Mouse (Mus musculus) CH12.LX (cell line): ENCODE results near the gene Golgb1. TPM values are rescaled to one million over a fixed set of nuclear protein-coding genes. Genes with fewer than 3 reads are reported as not detected.

Source experiments
- DNase-seq: peaks from one replicate; pipeline ENCODE4 v3.0.0-alpha.2; 2013; ENCODE audit errors: extremely low read depth
- H3K27ac ChIP-seq: 2 replicates; pipeline ENCODE4 v1.5.1; 2012; ENCODE audit warnings: low read depth, mild to moderate bottlenecking, control low read depth, moderate library complexity; ENCODE audit not compliant: insufficient read depth
- H3K27me3 ChIP-seq: replicated peaks from 2 replicates; pipeline ENCODE3; 2012; ENCODE audit warnings: inconsistent platforms
- H3K36me3 ChIP-seq, 2 experiments: replicated peaks in 1 of 2; 2 replicates each; pipeline versions ENCODE3 to v1.6.1; 2012; ENCODE audit warnings: inconsistent platforms in 1 of 2, low read length in 1 of 2, mild to moderate bottlenecking in 1 of 2, mixed read lengths in 1 of 2, moderate library complexity in 1 of 2; ENCODE audit not compliant: control insufficient read depth in 1 of 2, insufficient read depth in 1 of 2
- H3K4me1 ChIP-seq, 2 experiments: 2 replicates each; pipeline ENCODE4 v1.6.1; 2012; ENCODE audit warnings: inconsistent platforms in 1 of 2, moderate library complexity in 1 of 2; ENCODE audit not compliant: insufficient read depth in 2 of 2, control insufficient read depth in 1 of 2
- H3K4me2 ChIP-seq: 2 replicates; pipeline ENCODE4 v1.6.1; 2012; ENCODE audit warnings: low read depth, mild to moderate bottlenecking, control low read depth; ENCODE audit not compliant: poor library complexity, insufficient read depth, severe bottlenecking
- H3K4me3 ChIP-seq, 3 experiments: fragments of 150-350 bp in 1 of 3; sonication (generic) in 1 of 3; replicated peaks in 1 of 3; 2 replicates each; pipeline versions ENCODE3 to v1.5.1; 2011 to 2012; ENCODE audit warnings: low read depth in 2 of 3, low read length in 2 of 3, mild to moderate bottlenecking in 2 of 3, moderate library complexity in 2 of 3, control low read depth in 1 of 3, improper control_type of control experiment in 1 of 3, inconsistent platforms in 1 of 3, mixed read lengths in 1 of 3; ENCODE audit not compliant: poor library complexity in 1 of 3
- H3K79me2 ChIP-seq: replicated peaks from 2 replicates; pipeline ENCODE4 v1.6.1; 2012; ENCODE audit warnings: mild to moderate bottlenecking, moderate library complexity; ENCODE audit not compliant: control insufficient read depth, poor library complexity, insufficient read depth, severe bottlenecking; ENCODE audit errors: extremely low read depth
- H3K9ac ChIP-seq: 2 replicates; pipeline ENCODE4 v1.6.1; 2012; ENCODE audit warnings: low read depth, mild to moderate bottlenecking, control low read depth, moderate library complexity; ENCODE audit not compliant: insufficient read depth
- H3K9me3 ChIP-seq: replicated peaks from 2 replicates; pipeline ENCODE3; 2012; ENCODE audit warnings: low read length, inconsistent platforms, mixed read lengths
- BHLHE40 ChIP-seq: IDR thresholded peaks from 2 replicates; pipeline ENCODE4 v1.6.1; 2011; ENCODE audit warnings: mild to moderate bottlenecking, low read depth, low read length, improper control_type of control experiment
- CHD1 ChIP-seq: IDR thresholded peaks from 2 replicates; pipeline ENCODE4 v1.6.1; 2012; ENCODE audit warnings: low read depth, low read length, improper control_type of control experiment, inconsistent platforms
- CHD2 ChIP-seq: IDR thresholded peaks from 2 replicates; pipeline ENCODE4 v1.6.1; 2011; ENCODE audit warnings: low read length, improper control_type of control experiment
- CTCF ChIP-seq, 2 experiments: IDR thresholded peaks in 1 of 2; conservative IDR thresholded peaks in 1 of 2; 2 replicates each; pipeline ENCODE4 v1.5.1; 2011 to 2012; ENCODE audit warnings: low read depth in 2 of 2, low read length in 2 of 2, improper control_type of control experiment in 1 of 2, inconsistent platforms in 1 of 2, mild to moderate bottlenecking in 1 of 2, moderate library complexity in 1 of 2
- ELF1 ChIP-seq: IDR thresholded peaks from 2 replicates; pipeline ENCODE4 v1.6.1; 2014; ENCODE audit warnings: low read depth, mild to moderate bottlenecking, inconsistent platforms, low read length, improper control_type of control experiment
- EP300 ChIP-seq: IDR thresholded peaks from 2 replicates; pipeline ENCODE4 v1.6.1; 2011; ENCODE audit warnings: low read length, improper control_type of control experiment
- ETS1 ChIP-seq: conservative IDR thresholded peaks from 2 replicates; pipeline ENCODE4 v1.6.1; 2012; ENCODE audit warnings: low read depth, mild to moderate bottlenecking, inconsistent platforms, low read length, improper control_type of control experiment, moderate library complexity
- HCFC1 ChIP-seq: IDR thresholded peaks from 2 replicates; pipeline ENCODE4 v1.6.1; 2012; ENCODE audit warnings: low read depth, mild to moderate bottlenecking, inconsistent platforms, low read length, improper control_type of control experiment
- IRF4 ChIP-seq: IDR thresholded peaks from 2 replicates; pipeline ENCODE4 v1.6.1; 2014; ENCODE audit warnings: low read depth, mild to moderate bottlenecking, inconsistent platforms, low read length, improper control_type of control experiment
- KAT2A ChIP-seq: IDR thresholded peaks from 2 replicates; pipeline ENCODE4 v1.6.1; 2012; ENCODE audit warnings: low read length, improper control_type of control experiment, inconsistent platforms; ENCODE audit not compliant: insufficient replicate concordance
- MAFK ChIP-seq: IDR thresholded peaks from 2 replicates; pipeline ENCODE4 v1.6.1; 2011; ENCODE audit warnings: low read length, improper control_type of control experiment; ENCODE audit not compliant: insufficient replicate concordance
- MAX ChIP-seq: IDR thresholded peaks from 2 replicates; pipeline ENCODE4 v1.6.1; 2011; ENCODE audit warnings: low read length, improper control_type of control experiment
- MAZ ChIP-seq: IDR thresholded peaks from 2 replicates; pipeline ENCODE4 v1.6.1; 2012; ENCODE audit warnings: low read depth, mild to moderate bottlenecking, inconsistent platforms, low read length, improper control_type of control experiment, moderate library complexity
- MEF2A ChIP-seq: IDR thresholded peaks from 2 replicates; pipeline ENCODE4 v1.6.1; 2014; ENCODE audit warnings: low read depth, mild to moderate bottlenecking, inconsistent platforms, low read length, improper control_type of control experiment, borderline replicate concordance
- MXI1 ChIP-seq: IDR thresholded peaks from 2 replicates; pipeline ENCODE4 v1.6.1; 2011; ENCODE audit warnings: mild to moderate bottlenecking, low read depth, low read length, improper control_type of control experiment
- MYC ChIP-seq: IDR thresholded peaks from 2 replicates; pipeline ENCODE4 v1.6.1; 2011; ENCODE audit warnings: low read depth, mild to moderate bottlenecking, improper control_type of control experiment, low read length
- PAX5 ChIP-seq: IDR thresholded peaks from 2 replicates; pipeline ENCODE4 v1.6.1; 2012; ENCODE audit warnings: low read length, inconsistent platforms, mixed read lengths
- POLR2AphosphoS2 ChIP-seq: IDR thresholded peaks from 2 replicates; pipeline ENCODE4 v1.6.1; 2011; ENCODE audit warnings: low read depth, low read length, improper control_type of control experiment
- RCOR1 ChIP-seq: conservative IDR thresholded peaks from 2 replicates; pipeline ENCODE4 v1.6.1; 2012; ENCODE audit warnings: low read depth, mild to moderate bottlenecking, inconsistent platforms, low read length, improper control_type of control experiment
- SIN3A ChIP-seq: IDR thresholded peaks from 2 replicates; pipeline ENCODE4 v1.6.1; 2012; ENCODE audit warnings: low read length, improper control_type of control experiment, inconsistent platforms
- SMC3 ChIP-seq: IDR thresholded peaks from 2 replicates; pipeline ENCODE4 v1.6.1; 2011; ENCODE audit warnings: low read depth, low read length, improper control_type of control experiment
- TBP ChIP-seq: conservative IDR thresholded peaks from 2 replicates; pipeline ENCODE4 v1.6.1; 2011; ENCODE audit warnings: low read depth, low read length, improper control_type of control experiment
- TCF12 ChIP-seq: IDR thresholded peaks from 2 replicates; pipeline ENCODE4 v1.6.1; 2014; ENCODE audit warnings: low read depth, mild to moderate bottlenecking, inconsistent platforms, low read length, improper control_type of control experiment
- USF1 ChIP-seq: IDR thresholded peaks from 2 replicates; pipeline ENCODE4 v1.6.1; 2014; ENCODE audit warnings: low read depth, mild to moderate bottlenecking, inconsistent platforms, low read length, improper control_type of control experiment
- ZC3H11A ChIP-seq: IDR thresholded peaks from 2 replicates; pipeline ENCODE4 v1.6.1; 2012; ENCODE audit warnings: low read depth, mild to moderate bottlenecking, inconsistent platforms, low read length, improper control_type of control experiment
- ZKSCAN1 ChIP-seq: IDR thresholded peaks from 2 replicates; pipeline ENCODE4 v1.6.1; 2012; ENCODE audit warnings: low read depth, inconsistent platforms, low read length, improper control_type of control experiment, borderline replicate concordance
- ZMIZ1 ChIP-seq: IDR thresholded peaks from 2 replicates; pipeline ENCODE4 v1.6.1; 2012; ENCODE audit warnings: low read depth, mild to moderate bottlenecking, inconsistent platforms, low read length, improper control_type of control experiment
- ZNF384 ChIP-seq: IDR thresholded peaks from 2 replicates; pipeline ENCODE4 v1.6.1; 2012; ENCODE audit warnings: low read depth, low read length, improper control_type of control experiment, inconsistent platforms
- dilution Hi-C: fragments of 300-500 bp; cut with MboI; formaldehyde crosslinking; loops from 2 replicates; pipeline ENCODE4 v1.14.3; 2020; ENCODE audit warnings: low sequenced_read_pairs; ENCODE audit not compliant: extremely low pct_unique_long_range_greater_than_20kb, extremely low pct_ligation_motif_present
- in situ Hi-C: fragments of 300-500 bp; cut with MboI; formaldehyde crosslinking; loops from 3 replicates; pipeline ENCODE4 v1.14.3; 2019; ENCODE audit warnings: low sequenced_read_pairs, low pct_ligation_motif_present, low pct_unique_long_range_greater_than_20kb, mixed read lengths
- polyA plus RNA-seq: library from polyadenylated mRNA; unstranded; fragments of >175 nt; gene quantifications from 2 replicates; pipeline ENCODE4 v1.2.1, GENCODE M21; 2012; ENCODE audit warnings: low read depth; ENCODE audit not compliant: insufficient read length
- total RNA-seq, 2 experiments: library from RNA; depleted of rRNA; stranded (reverse); fragments of 300-350 nt in 1 of 2; fragments of >200 nt in 1 of 2; gene quantifications; 2 replicates each; pipeline ENCODE4 v1.2.3; 2012 to 2014

Golgb1 gene
- total and polyA plus RNA-seq, 3 experiments = 65.6 to 112 (median 96.8) TPM

- Histone ChIP-seq H3K36me3 (peaks cover 48 to 63% of the 10 kb centered on the region in 2 experiments), H3K9me3 (no peaks in the 10 kb centered on the region), H3K9ac (peak overlapping the region; percentile 28; the same call in 1 of the 2 replicates), H3K4me1 (peaks cover 37 to 71% of the 10 kb centered on the region in 2 experiments), H3K79me2 (peaks cover 37% of the 10 kb centered on the region), H3K4me3 (peak overlapping the region in 1 of 3 experiments; percentile 5), H3K27me3 (no peaks in the 10 kb centered on the region), H3K4me2 (peak overlapping the region; percentile 50), H3K27ac (peak overlapping the region; percentile 91)
- no peak for TF ChIP-seq USF1
- peak; percentile 62; the same call in 1 of the 2 replicates for TF ChIP-seq MYC
- TF ChIP-seq IRF4 = peak; percentile 14; the same call in 1 of the 2 replicates
- no peak for TF ChIP-seq TCF12
- TF ChIP-seq BHLHE40 = peak; percentile 42; the same call in 1 of the 2 replicates
- TF ChIP-seq TBP = no peak
- peak; percentile 46; the same call in 1 of the 2 replicates for TF ChIP-seq CHD1
- no peak for TF ChIP-seq ZC3H11A
- TF ChIP-seq CTCF (conservative IDR thresholded peaks at IDR 0.05 in 1 of 2, IDR thresholded peaks at IDR 0.05 in 1 of 2; ENCODE audit: low read depth in 2 of 2, low read length in 2 of 2) = no peak
- no peak for TF ChIP-seq ZMIZ1
- no peak for TF ChIP-seq MAFK
- TF ChIP-seq ELF1 = peak; percentile 59; the same call in 1 of the 2 replicates
- peak; percentile 70; the same call in 1 of the 2 replicates for TF ChIP-seq ZNF384
- TF ChIP-seq MAX = no peak; the same call in 1 of the 2 replicates
- 0 out of 2 replicates have a peak, but pooled peaks have one; percentile 53 for TF ChIP-seq KAT2A
- 0 out of 2 replicates have a peak, but pooled peaks have one; percentile 11 for TF ChIP-seq CHD2
- TF ChIP-seq SMC3 = no peak
- no peak for TF ChIP-seq ZKSCAN1
- TF ChIP-seq POLR2AphosphoS2 = no peak
- 0 out of 2 replicates have a peak, but pooled peaks have one; percentile 52 for TF ChIP-seq RCOR1
- TF ChIP-seq HCFC1 = no peak; the same call in 1 of the 2 replicates
- peak; percentile 48; the same call in 1 of the 2 replicates for TF ChIP-seq MAZ
- no peak for TF ChIP-seq PAX5
- TF ChIP-seq MXI1 = peak; percentile 59; the same call in 1 of the 2 replicates
- peak; percentile 45; the same call in 1 of the 2 replicates for TF ChIP-seq MEF2A
- TF ChIP-seq ETS1 = peak; percentile 68
- peak; percentile 75 for TF ChIP-seq SIN3A
- TF ChIP-seq EP300 = peak; percentile 53; the same call in 1 of the 2 replicates
- in situ Hi-C loops (no loop called here), dilution Hi-C loops (no loop called here)
- peak; percentile 66 for DNase-seq
These were observed 55.5 kb downstream of the Golgb1 start for GRCm38 (mm10) chr16:36930231-36931136.
